Mouse (Mus musculus) lung, postnatal 0 days (tissue): ENCODE measurements around the gene Olah.

Source experiments
- CTCF ChIP-seq: IDR thresholded peaks from 2 replicates; pipeline ENCODE4 v1.5.1; 2016; ENCODE audit warnings: antibody characterized with exemption, mild to moderate bottlenecking
- EP300 ChIP-seq: IDR thresholded peaks from 2 replicates; pipeline ENCODE4 v1.6.1; 2016; ENCODE audit warnings: antibody characterized with exemption, mild to moderate bottlenecking, control low read depth

DNA sequence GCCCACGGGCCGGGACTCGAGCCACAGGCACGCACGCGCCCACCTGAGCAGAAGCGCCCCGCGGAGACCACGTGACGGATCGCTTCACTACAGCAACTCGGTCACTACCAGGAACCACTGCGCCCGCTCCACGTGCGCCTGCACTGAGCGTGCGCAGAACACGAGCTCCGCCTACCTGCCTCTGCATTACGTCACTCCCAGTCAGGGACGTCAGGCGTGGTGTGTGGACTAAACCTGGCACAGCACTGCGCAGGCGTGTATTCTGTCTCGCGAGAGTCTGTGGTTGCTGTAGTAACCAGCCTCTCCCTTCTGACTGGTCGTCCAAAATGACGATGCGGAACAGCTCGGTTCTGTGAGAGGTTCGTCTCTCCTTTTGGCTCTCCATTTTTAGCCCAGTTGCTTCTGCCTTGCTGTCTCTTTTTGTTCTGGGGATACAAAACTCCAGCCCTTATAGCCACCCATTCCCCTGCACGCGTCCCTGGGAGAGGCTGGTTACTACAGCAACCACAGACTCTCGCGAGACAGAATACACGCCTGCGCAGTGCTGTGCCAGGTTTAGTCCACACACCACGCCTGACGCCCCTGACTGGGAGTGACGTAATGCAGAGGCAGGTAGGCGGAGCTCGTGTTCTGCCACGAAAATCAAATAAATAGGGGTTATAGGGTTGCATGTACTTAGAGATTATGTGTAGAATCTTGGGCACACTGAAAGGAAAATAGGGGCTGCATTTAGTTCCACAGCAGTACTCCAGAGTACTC, 64.3 kb downstream of the Olah start, which contains the start of gene Rpp38:
- TF ChIP-seq CTCF = no peak
- TF ChIP-seq EP300 = peak; percentile 62; the same call in 1 of the 2 replicates
